In the genomic region with DNA sequence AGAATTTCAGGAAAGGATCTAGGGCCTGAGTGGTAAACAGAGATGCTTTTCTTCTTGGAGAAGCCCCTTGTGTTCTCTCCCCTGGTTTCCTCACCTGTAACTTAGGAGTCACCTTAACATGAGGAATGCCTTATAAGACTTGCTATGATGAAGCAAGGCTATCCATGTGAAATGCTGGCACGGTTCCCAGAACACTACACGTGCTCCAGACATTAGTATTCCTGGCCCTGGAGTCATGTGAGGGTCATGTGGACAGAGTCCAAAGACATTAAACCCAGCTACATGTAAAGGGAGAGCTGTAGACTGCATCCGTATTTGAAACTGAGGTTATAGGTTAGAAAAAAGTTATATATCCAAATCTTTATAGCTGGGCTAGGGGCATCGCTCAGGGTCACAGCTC, we compare ENCODE assay signal across 9 mouse cellular contexts. TPM values are rescaled to one million over a fixed set of nuclear protein-coding genes. Genes with fewer than 3 reads are reported as not detected.
DNase-seq lines count a peak whose midpoint lies in the region; ATAC-seq and TF ChIP-seq lines count a peak whose summit lies in the region.
"Had no signal": no experiment of that assay in that cellular context is flagged by ENCODE, and none has a peak within 500 bp of the region (broad histone marks: within the 10 kb centered on the region; RNA-seq: fewer than 3 reads in every experiment).

No protein-coding gene starts in this region.

- no peak for TF ChIP-seq CTCF in brain, embryonic 14.5 days (IDR thresholded peaks at IDR 0.05; ENCODE audit: borderline replicate concordance, extremely low read depth, insufficient read depth, insufficient read length)

- H3K36me3 ChIP-seq in heart, embryonic 10.5 days: no peaks in the 10 kb centered on the region

- H3K4me1 ChIP-seq in heart, embryonic 10.5 days: no peaks in the 10 kb centered on the region

- peak; percentile 38 to 60 for DNase-seq in heart, adult 18-20 months
- no peak for DNase-seq in heart, embryonic 10.5 days (ENCODE audit: low spot score)
- DNase-seq in brain, embryonic 14.5 days (ENCODE audit: low read depth): peak; percentile 37
- DNase-seq in kidney, adult 8-10 months: peak; percentile 83 to 90
- DNase-seq in lung, postnatal 10 days: peak; percentile 60
- no peak for DNase-seq in T-cell, adult 2 months (ENCODE audit: low spot score)
- no peak for DNase-seq in spleen, postnatal 10 days (ENCODE audit: low spot score in 2 of 2)
- DNase-seq: gastrocnemius, postnatal 36 days had no signal

- WGBS in heart, embryonic 10.5 days: 76% methylated on average over 4 of the region's 4 CpGs

- H3K9me3 ChIP-seq in heart, embryonic 10.5 days: no peaks in the 10 kb centered on the region

- H3K27me3 ChIP-seq in heart, embryonic 10.5 days (ENCODE audit: insufficient read depth, poor library complexity, severe bottlenecking): no peaks in the 10 kb centered on the region

- H3K4me3 ChIP-seq in heart, embryonic 10.5 days: no peak overlapping the region

- H3K27ac ChIP-seq in heart, embryonic 10.5 days: no peak overlapping the region

- TF ChIP-seq POLR2A in brain, embryonic 14.5 days (IDR thresholded peaks at IDR 0.05; ENCODE audit: borderline replicate concordance, extremely low read depth, insufficient read depth, insufficient read length, poor library complexity, severe bottlenecking): no peak

- ATAC-seq in erythroblast, adult 5-6 weeks (replicated peaks; ENCODE audit: low FRiP score, poor library complexity, severe bottlenecking): no peak

RNA-seq across cellular contexts. Expression of a gene that starts 9.5 kb away (rescaled TPM):
- 100 to 1,000 TPM; 107 to 111 TPM for total RNA-seq in heart, adult 18-20 months (2021)
- polyA plus RNA-seq in heart, embryonic 10.5 days (2016; fragmentation: Nextera tagmentation; extraction: Ambion mirVana): 9.7 and 12.9 TPM in 2 replicates
- polyA plus RNA-seq in brain, embryonic 14.5 days (2012; rRNA removed): 2.0 and 3.7 TPM in 2 replicates
- total RNA-seq in erythroblast, adult 5-6 weeks (2015; ENCODE audit: low replicate concordance): 2.7 and 3.3 TPM in 2 replicates
- 1.3 and 1.4 TPM in 2 replicates for total RNA-seq in erythroblast, adult 5-6 weeks (2017; ENCODE audit: low replicate concordance)

RNA-seq across cellular contexts. Expression of a gene that starts 58.8 kb away (rescaled TPM):
- 100 to 1,000 TPM; 146 to 173 TPM for total RNA-seq in heart, adult 18-20 months (2021)
- polyA plus RNA-seq in heart, embryonic 10.5 days (2016; fragmentation: Nextera tagmentation; extraction: Ambion mirVana): 296 and 533 TPM in 2 replicates
- polyA plus RNA-seq in brain, embryonic 14.5 days (2012; rRNA removed): 279 and 342 TPM in 2 replicates
- 125 and 168 TPM in 2 replicates for total RNA-seq in erythroblast, adult 5-6 weeks (2015; ENCODE audit: low replicate concordance)
- 167 and 210 TPM in 2 replicates for total RNA-seq in erythroblast, adult 5-6 weeks (2017; ENCODE audit: low replicate concordance)

Comparison
In these comparisons a context has a peak if more than half of its experiments do, and no peak if none do; other contexts are left out.
1. DNase-seq: peak in heart, adult 18-20 months (2 of 2), brain, embryonic 14.5 days (single experiment), kidney, adult 8-10 months (2 of 2) and lung, postnatal 10 days (single experiment); none in heart, embryonic 10.5 days (single experiment), T-cell, adult 2 months (single experiment) and spleen, postnatal 10 days (0 of 2).
2. RNA of a gene that starts 9.5 kb away (total RNA-seq): 107 to 111 TPM in heart, adult 18-20 months; 1.3 to 3.3 TPM in erythroblast, adult 5-6 weeks; every median in the first group is over 10 times any median in the second.